Mouse (Mus musculus) midbrain, embryonic 13.5 days (tissue): ENCODE results near the gene Slc35c1. TPM values are rescaled to one million over a fixed set of nuclear protein-coding genes. Genes with fewer than 3 reads are reported as not detected.
A peak's percentile ranks its signal among the peaks of the same experiment; 100 is the strongest.

Experiments
- ATAC-seq: fragments of 200-750 bp; cut with Nextera tagmentation; 2 replicates; pipeline ENCODE4 v1.8.0; 2017; ENCODE audit warnings: mild to moderate bottlenecking, moderate TSS enrichment, moderate library complexity
- H3K27ac ChIP-seq: fragments of 300-500 bp; sonication (generic); 2 replicates; pipeline ENCODE4 v1.5.1; 2015; ENCODE audit warnings: inconsistent platforms, mild to moderate bottlenecking, moderate library complexity
- H3K27me3 ChIP-seq: fragments of 300-500 bp; sonication (generic); 2 replicates; pipeline ENCODE4 v1.6.1; 2015; ENCODE audit warnings: mild to moderate bottlenecking, inconsistent platforms
- H3K36me3 ChIP-seq: fragments of 300-500 bp; sonication (generic); 2 replicates; pipeline ENCODE4 v1.6.1; 2015; ENCODE audit warnings: mild to moderate bottlenecking, inconsistent platforms
- H3K4me1 ChIP-seq: fragments of 300-500 bp; sonication (generic); replicated peaks from 2 replicates; pipeline ENCODE4 v1.6.1; 2015; ENCODE audit warnings: inconsistent platforms
- H3K4me2 ChIP-seq: fragments of 300-500 bp; sonication (generic); replicated peaks from 2 replicates; pipeline ENCODE4 v1.6.1; 2015; ENCODE audit warnings: moderate library complexity, mild to moderate bottlenecking, inconsistent platforms
- H3K4me3 ChIP-seq: fragments of 300-500 bp; sonication (generic); replicated peaks from 2 replicates; pipeline ENCODE4 v1.5.1; 2015; ENCODE audit warnings: mild to moderate bottlenecking, inconsistent platforms
- H3K9ac ChIP-seq: fragments of 300-500 bp; sonication (generic); replicated peaks from 2 replicates; pipeline ENCODE4 v1.6.1; 2015; ENCODE audit warnings: mild to moderate bottlenecking, inconsistent platforms
- H3K9me3 ChIP-seq: fragments of 300-500 bp; sonication (generic); 2 replicates; pipeline ENCODE4 v1.6.1; 2016; ENCODE audit warnings: mild to moderate bottlenecking, inconsistent platforms
- WGBS: fragments of 180-500 bp; shearing (Covaris S2); methylation state at CpG from one replicate; pipeline ENCODE4 v1.1.7; 2015; 5-methylcytosine and 5-hydroxymethylcytosine counted together
- polyA plus RNA-seq: library from polyadenylated mRNA; unstranded; fragments of >200 nt; fragmentation: Nextera tagmentation; extraction: Ambion mirVana; gene quantifications from 2 replicates; pipeline ENCODE4 v1.2.1, GENCODE M21; 2015

Slc35c1 gene
- polyA plus RNA-seq, 1 experiment from 2014 or later = 10.6 TPM

GRCm38 (mm10) chr2:92422388-92423135 lies 37.8 kb downstream of the Slc35c1 start:
- Histone ChIP-seq H3K4me3 (no peak overlapping the region), H3K4me2 (no peak overlapping the region), H3K4me1 (peaks cover 44% of the 10 kb centered on the region), H3K27ac (no peak overlapping the region), H3K9ac (no peak overlapping the region), H3K9me3 (no peaks in the 10 kb centered on the region), H3K27me3 (no peaks in the 10 kb centered on the region), H3K36me3 (peaks cover 77% of the 10 kb centered on the region)
- 76% methylated on average over 10 of the region's 10 CpGs for WGBS
- ATAC-seq = no peak

- Histone ChIP-seq H3K9me3 (no peaks in the 10 kb centered on the region), H3K4me3 (no peak overlapping the region), H3K36me3 (peaks cover 85% of the 10 kb centered on the region), H3K9ac (no peak overlapping the region), H3K27me3 (no peaks in the 10 kb centered on the region), H3K4me2 (no peak overlapping the region), H3K4me1 (peaks cover 38% of the 10 kb centered on the region), H3K27ac (no peak overlapping the region)
- ATAC-seq = no peak
- WGBS = 94% methylated on average over 7 of the region's 7 CpGs
These were observed 38.5 kb downstream of the Slc35c1 start for GRCm38 (mm10) chr2:92421723-92422387.

GRCm38 (mm10) chr2:92411705-92412104 lies 48.6 kb downstream of the Slc35c1 start:
- H3K9ac ChIP-seq = no peak overlapping the region
- no peak overlapping the region for H3K4me2 ChIP-seq
- no peaks in the 10 kb centered on the region for H3K9me3 ChIP-seq
- no peak overlapping the region for H3K27ac ChIP-seq
- no peaks in the 10 kb centered on the region for H3K27me3 ChIP-seq
- no peak for ATAC-seq
- H3K36me3 ChIP-seq = peaks cover 97% of the 10 kb centered on the region
- 95% methylated on average over 10 of the region's 10 CpGs for WGBS
- H3K4me1 ChIP-seq = no peaks in the 10 kb centered on the region
- H3K4me3 ChIP-seq = no peak overlapping the region

- Histone ChIP-seq H3K9ac (no peak overlapping the region), H3K9me3 (no peaks in the 10 kb centered on the region), H3K27ac (no peak overlapping the region), H3K36me3 (peaks cover 97% of the 10 kb centered on the region), H3K4me1 (peaks cover 10% of the 10 kb centered on the region), H3K4me3 (no peak overlapping the region), H3K4me2 (no peak overlapping the region), H3K27me3 (no peaks in the 10 kb centered on the region)
- WGBS = 92% methylated on average over 18 of the region's 18 CpGs
- ATAC-seq = no peak
These were observed 51.9 kb downstream of the Slc35c1 start for GRCm38 (mm10) chr2:92408309-92409045.

- Histone ChIP-seq H3K36me3 (peaks cover 74% of the 10 kb centered on the region), H3K9ac (no peak overlapping the region), H3K27ac (peak overlapping the region; percentile 26), H3K4me2 (no peak overlapping the region), H3K27me3 (no peaks in the 10 kb centered on the region), H3K4me3 (no peak overlapping the region), H3K4me1 (peaks cover 21% of the 10 kb centered on the region), H3K9me3 (no peaks in the 10 kb centered on the region)
- ATAC-seq = no peak
- 80% methylated on average over 7 of the region's 7 CpGs for whole genome bisulfite sequencing
These were observed 54.7 kb downstream of the Slc35c1 start for GRCm38 (mm10) chr2:92405687-92406086.

- Histone ChIP-seq H3K27ac (0 out of 2 replicates have a peak overlapping the region, but pooled peaks have one; percentile 26), H3K4me1 (peaks cover 29% of the 10 kb centered on the region), H3K4me3 (no peak overlapping the region), H3K9ac (0 out of 2 replicates have a peak overlapping the region, but pooled peaks have one; percentile 19), H3K4me2 (no peak overlapping the region), H3K27me3 (no peaks in the 10 kb centered on the region), H3K9me3 (no peaks in the 10 kb centered on the region), H3K36me3 (peaks cover 64% of the 10 kb centered on the region)
- ATAC-seq = no peak
- 91% methylated on average over 6 of the region's 6 CpGs for WGBS
These were observed 55.6 kb downstream of the Slc35c1 start for GRCm38 (mm10) chr2:92404737-92405136.

- Histone ChIP-seq H3K36me3 (peaks cover 56% of the 10 kb centered on the region), H3K4me3 (no peak overlapping the region), H3K27ac (no peak overlapping the region), H3K4me2 (no peak overlapping the region), H3K9ac (no peak overlapping the region), H3K27me3 (no peaks in the 10 kb centered on the region), H3K9me3 (no peaks in the 10 kb centered on the region), H3K4me1 (peaks cover 38% of the 10 kb centered on the region)
- ATAC-seq = no peak
- WGBS = 93% methylated on average over 5 of the region's 5 CpGs
These were observed 56.5 kb downstream of the Slc35c1 start for GRCm38 (mm10) chr2:92403776-92404319.

Other genes starting within 250 kb of the Slc35c1 start
- gene Pex16, start 85.9 kb downstream of the Slc35c1 start, polyA plus RNA-seq = 32.8 and 36.0 TPM in 2 replicates
- 1.5 and 2.5 TPM in 2 replicates for gene Large2, start 85.7 kb downstream of the Slc35c1 start, polyA plus RNA-seq
- 8.0 and 8.9 TPM in 2 replicates for gene 1700029I15Rik, start 78.0 kb downstream of the Slc35c1 start, polyA plus RNA-seq
- 86.9 and 111 TPM in 2 replicates for gene Mapk8ip1, start 59.3 kb downstream of the Slc35c1 start, polyA plus RNA-seq
- gene Cry2, start 26.5 kb downstream of the Slc35c1 start, polyA plus RNA-seq = 35.8 and 36.2 TPM in 2 replicates
- 26.2 and 35.4 TPM in 2 replicates for gene Chst1, start 139.2 kb upstream of the Slc35c1 start, polyA plus RNA-seq